Mouse (Mus musculus) liver, adult 2 months (tissue): ENCODE measurements at regions not wholly inside any gene's neighbourhood (a gene's known extent, or its start where the extent isn't known, plus 50 kb on each side); places are given as distances from the start of the nearest gene placed in this dataset.
"Not testable (repeated sequence)": the region's sequence is repeated elsewhere in the genome, so short reads cannot be mapped to it uniquely, and the experiment has no call there.

ENCODE experiments used
- DNase-seq: peaks from one replicate; pipeline ENCODE4 v3.0.0-alpha.2; 2011; ENCODE audit warnings: low read depth, low spot score; ENCODE audit errors: extremely low read depth
- H3K27ac ChIP-seq: fragments of 200-500 bp; replicated peaks from 2 replicates; pipeline ENCODE4 v1.5.1; 2012; ENCODE audit warnings: low read depth, mild to moderate bottlenecking, control low read depth, inconsistent platforms, low read length; ENCODE audit not compliant: insufficient read depth
- H3K27me3 ChIP-seq: fragments of 200-500 bp; 2 replicates; pipeline ENCODE4 v1.6.1; 2012; ENCODE audit warnings: mild to moderate bottlenecking, moderate library complexity, low read length, inconsistent platforms; ENCODE audit not compliant: control insufficient read depth, insufficient read depth
- H3K36me3 ChIP-seq: fragments of 200-500 bp; 2 replicates; pipeline ENCODE4 v1.6.1; 2012; ENCODE audit warnings: low read length, inconsistent platforms; ENCODE audit not compliant: control insufficient read depth, insufficient read depth
- H3K4me1 ChIP-seq: fragments of 200-500 bp; 2 replicates; pipeline ENCODE4 v1.6.1; 2011; ENCODE audit warnings: low read length; ENCODE audit not compliant: control insufficient read depth, insufficient read depth
- H3K4me3 ChIP-seq: fragments of 200-500 bp; 2 replicates; pipeline ENCODE4 v1.5.1; 2011; ENCODE audit warnings: low read depth, mild to moderate bottlenecking, control low read depth, low read length, moderate library complexity; ENCODE audit not compliant: insufficient read depth
- H3K79me2 ChIP-seq: fragments of 200-500 bp; 2 replicates; pipeline ENCODE4 v1.6.1; 2012; ENCODE audit warnings: inconsistent platforms, mild to moderate bottlenecking, low read length, moderate library complexity; ENCODE audit not compliant: control insufficient read depth, insufficient read depth
- H3K9ac ChIP-seq: fragments of 200-500 bp; 2 replicates; pipeline ENCODE4 v1.6.1; 2012; ENCODE audit warnings: low read depth, mild to moderate bottlenecking, control low read depth, inconsistent platforms, low read length
- CTCF ChIP-seq: fragments of 200-500 bp; IDR thresholded peaks from 2 replicates; pipeline ENCODE4 v1.5.1; 2011; ENCODE audit warnings: low read depth, low read length, control low read depth
- POLR2A ChIP-seq: fragments of 200-500 bp; IDR thresholded peaks from 2 replicates; pipeline ENCODE4 v1.6.1; 2011; ENCODE audit warnings: low read length, control low read depth; ENCODE audit not compliant: insufficient read depth; ENCODE audit errors: extremely low read depth
- WGBS: fragments of 180-500 bp; shearing (Covaris S2); methylation state at CpG from one replicate; pipeline ENCODE4 v1.1.7; 2018; 5-methylcytosine and 5-hydroxymethylcytosine counted together

DNA sequence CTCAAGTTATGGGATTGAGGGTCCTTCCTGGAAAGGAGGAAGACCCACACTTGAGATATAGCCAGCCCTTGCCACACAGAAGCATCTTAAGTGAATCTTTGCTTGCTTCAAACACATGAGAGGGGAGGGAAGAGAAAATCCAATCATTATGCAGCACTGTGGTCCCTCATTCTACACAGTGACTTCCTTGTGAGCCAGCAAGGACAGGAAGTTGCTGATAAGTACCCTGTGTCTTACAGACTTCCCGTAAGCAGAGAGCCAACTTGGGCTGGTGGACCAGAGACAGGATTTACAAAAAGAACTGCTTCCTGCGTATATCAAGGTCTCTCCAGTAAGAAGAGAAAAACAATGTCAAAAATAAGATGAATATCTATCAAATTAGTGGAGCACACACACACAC is 78.1 kb upstream of the Xcl1 start:
- Histone ChIP-seq H3K4me3 (no peak overlapping the region), H3K27ac (no peak overlapping the region), H3K9ac (no peak overlapping the region), H3K27me3 (no peaks in the 10 kb centered on the region), H3K4me1 (no peaks in the 10 kb centered on the region), H3K79me2 (no peaks in the 10 kb centered on the region), H3K36me3 (no peaks in the 10 kb centered on the region)
- WGBS = 64% methylated on average over 2 of the region's 2 CpGs
- TF ChIP-seq CTCF (no peak), POLR2A (no peak)
- DNase-seq = no peak

GRCm38 (mm10) chr1:165012376-165012775 is 77.0 kb upstream of the Xcl1 start:
- DNase-seq = no peak
- Histone ChIP-seq H3K4me1 (no peaks in the 10 kb centered on the region), H3K9ac (no peak overlapping the region), H3K36me3 (no peaks in the 10 kb centered on the region), H3K79me2 (no peaks in the 10 kb centered on the region), H3K27ac (no peak overlapping the region), H3K4me3 (no peak overlapping the region), H3K27me3 (no peaks in the 10 kb centered on the region)
- TF ChIP-seq POLR2A (no peak), CTCF (no peak)
- WGBS = 66% methylated on average over 3 of the region's 3 CpGs

DNA sequence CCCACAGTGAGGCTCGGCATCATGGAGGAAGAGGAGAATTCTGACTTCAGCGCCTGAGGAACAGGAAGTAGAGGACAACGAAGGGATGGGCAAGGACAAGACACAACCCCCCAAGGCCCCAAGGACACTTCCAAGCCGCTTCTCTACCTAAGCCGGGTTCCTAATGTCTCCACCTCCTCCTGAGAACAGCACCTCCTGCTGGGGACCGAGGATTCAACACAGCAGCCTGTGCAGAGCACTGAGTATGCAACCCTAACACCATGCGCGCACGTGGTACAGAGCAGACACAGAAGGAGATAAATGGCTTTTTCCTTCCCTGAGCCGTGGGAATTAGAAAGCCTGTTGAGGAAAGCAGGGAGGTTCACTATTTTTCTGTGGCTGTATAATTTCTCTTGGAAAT is 64.2 kb upstream of the Xcl1 start:
- Histone ChIP-seq H3K9ac (no peak overlapping the region), H3K27me3 (no peaks in the 10 kb centered on the region), H3K4me1 (no peaks in the 10 kb centered on the region), H3K27ac (no peak overlapping the region), H3K4me3 (no peak overlapping the region), H3K36me3 (no peaks in the 10 kb centered on the region), H3K79me2 (no peaks in the 10 kb centered on the region)
- WGBS = 72% methylated on average over 10 of the region's 10 CpGs
- TF ChIP-seq POLR2A (no peak), CTCF (no peak)
- DNase-seq = no peak

- Histone ChIP-seq H3K4me3 (no peak overlapping the region), H3K27ac (no peak overlapping the region), H3K36me3 (no peaks in the 10 kb centered on the region), H3K4me1 (no peaks in the 10 kb centered on the region), H3K9ac (no peak overlapping the region), H3K27me3 (no peaks in the 10 kb centered on the region), H3K79me2 (no peaks in the 10 kb centered on the region)
- DNase-seq = no peak
- TF ChIP-seq POLR2A (no peak), CTCF (no peak)
- 86% methylated on average over 3 of the region's 3 CpGs for WGBS
Observed at GRCm38 (mm10) chr1:164998621-164999020, 63.3 kb upstream of the Xcl1 start.

GRCm38 (mm10) chr1:164997660-164998059 is 62.3 kb upstream of the Xcl1 start:
- TF ChIP-seq CTCF (no peak), POLR2A (no peak)
- Histone ChIP-seq H3K27ac (no peak overlapping the region), H3K9ac (no peak overlapping the region), H3K79me2 (no peaks in the 10 kb centered on the region), H3K4me3 (no peak overlapping the region), H3K27me3 (no peaks in the 10 kb centered on the region), H3K36me3 (no peaks in the 10 kb centered on the region), H3K4me1 (no peaks in the 10 kb centered on the region)
- 42% methylated on average over 5 of the region's 5 CpGs for WGBS
- DNase-seq = no peak

DNA sequence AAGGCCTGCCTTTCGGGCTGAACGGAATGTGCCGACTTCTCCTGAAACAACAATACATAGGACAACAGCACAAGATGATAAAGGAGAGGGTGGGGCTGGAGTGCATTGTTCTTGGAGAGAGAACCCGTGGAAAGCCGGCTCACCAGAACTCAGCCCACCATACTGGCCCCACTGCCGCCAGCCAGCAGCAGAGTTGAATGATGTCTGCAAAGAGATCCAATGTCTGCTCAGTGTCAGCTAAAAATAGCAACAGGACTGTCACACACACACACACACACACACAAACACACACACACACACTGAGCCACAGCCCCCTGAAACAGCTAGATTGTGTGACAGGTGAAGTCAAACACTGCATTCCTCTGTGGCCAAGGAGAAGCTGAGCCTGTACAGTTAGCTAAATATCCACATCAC is 58.9 kb upstream of the Xcl1 start:
- 21% methylated on average over 6 of the region's 6 CpGs for WGBS
- TF ChIP-seq CTCF (no peak), POLR2A (no peak)
- no peak for DNase-seq

GRCm38 (mm10) chr1:164993175-164993875 is 58.0 kb upstream of the Xcl1 start:
- H3K27me3 ChIP-seq, H3K27ac ChIP-seq, H3K9ac ChIP-seq, H3K4me1 ChIP-seq, H3K79me2 ChIP-seq, H3K36me3 ChIP-seq, H3K4me3 ChIP-seq: not testable (repeated sequence)
- peak; percentile 15 for DNase-seq

More for the DNA sequence above, 58.9 kb upstream of the Xcl1 start:
- no peak overlapping the region for H3K9ac ChIP-seq
- no peak overlapping the region for H3K27ac ChIP-seq
- no peaks in the 10 kb centered on the region for H3K27me3 ChIP-seq
- H3K36me3 ChIP-seq = no peaks in the 10 kb centered on the region
- no peaks in the 10 kb centered on the region for H3K4me1 ChIP-seq
- H3K4me3 ChIP-seq = no peak overlapping the region
- H3K79me2 ChIP-seq = no peaks in the 10 kb centered on the region
